Mouse (Mus musculus): ENCODE results near the gene Birc7. TPM values are rescaled to one million over a fixed set of nuclear protein-coding genes. Genes with fewer than 3 reads are reported as not detected.

The Birc7 gene
- polyA plus RNA-seq, 1 experiment from 2014 or later, result not detected

GRCm38 (mm10) chr2:180959605-180960004 lies 30.8 kb downstream of the Birc7 start:
- H3K9ac ChIP-seq, result no peak overlapping the region
- H3K27me3 ChIP-seq (replicated peaks), result no peaks in the 10 kb centered on the region; the same call in 1 of the 2 replicates
- H3K9me3 ChIP-seq, result no peaks in the 10 kb centered on the region
- 66% methylated on average over 7 of the region's 7 CpGs for WGBS
- H3K4me2 ChIP-seq (replicated peaks), result no peak overlapping the region
- H3K36me3 ChIP-seq, result no peaks in the 10 kb centered on the region
- H3K27ac ChIP-seq, result 0 out of 2 replicates have a peak overlapping the region, but pooled peaks have one; percentile 3
- no peak overlapping the region for H3K4me3 ChIP-seq (replicated peaks)
- peaks cover 19% of the 10 kb centered on the region for H3K4me1 ChIP-seq (replicated peaks)
- ATAC-seq, result no peak

GRCm38 (mm10) chr2:180960187-180960586 lies 31.4 kb downstream of the Birc7 start:
- Histone ChIP-seq H3K9ac (no peak overlapping the region), H3K27me3 (replicated peaks) (no peaks in the 10 kb centered on the region; the same call in 1 of the 2 replicates), H3K36me3 (no peaks in the 10 kb centered on the region), H3K27ac (no peak overlapping the region), H3K4me3 (replicated peaks) (no peak overlapping the region), H3K9me3 (no peaks in the 10 kb centered on the region), H3K4me2 (replicated peaks) (no peak overlapping the region), H3K4me1 (replicated peaks) (peaks cover 14% of the 10 kb centered on the region)
- ATAC-seq, result no peak
- WGBS, result 52% methylated on average over 3 of the region's 3 CpGs

GRCm38 (mm10) chr2:180962616-180963308 lies 33.9 kb downstream of the Birc7 start:
- H3K36me3 ChIP-seq, result no peaks in the 10 kb centered on the region
- no peaks in the 10 kb centered on the region for H3K9me3 ChIP-seq
- H3K9ac ChIP-seq, result no peak overlapping the region
- H3K27me3 ChIP-seq (replicated peaks), result no peaks in the 10 kb centered on the region
- H3K4me2 ChIP-seq (replicated peaks), result peak overlapping the region; percentile 24; the same call in 1 of the 2 replicates
- ATAC-seq, result peak; percentile 89
- peak overlapping the region; percentile 77 for H3K27ac ChIP-seq
- WGBS, result 57% methylated on average over 2 of the region's 2 CpGs
- peaks cover 18% of the 10 kb centered on the region for H3K4me1 ChIP-seq (replicated peaks)
- no peak overlapping the region for H3K4me3 ChIP-seq (replicated peaks)

- H3K27me3 ChIP-seq (replicated peaks), result no peaks in the 10 kb centered on the region
- H3K27ac ChIP-seq, result peak overlapping the region; percentile 77
- no peak overlapping the region for H3K4me3 ChIP-seq (replicated peaks)
- 4% methylated on average over 5 of the region's 5 CpGs for WGBS
- ATAC-seq, result no peak
- no peaks in the 10 kb centered on the region for H3K36me3 ChIP-seq
- H3K9me3 ChIP-seq, result no peaks in the 10 kb centered on the region
- no peak overlapping the region for H3K9ac ChIP-seq
- H3K4me2 ChIP-seq (replicated peaks), result no peak overlapping the region; the same call in 1 of the 2 replicates
- peaks cover 20% of the 10 kb centered on the region for H3K4me1 ChIP-seq (replicated peaks)
These were observed 35.1 kb downstream of the Birc7 start for GRCm38 (mm10) chr2:180963956-180964355.

- no peak for ATAC-seq
- Histone ChIP-seq H3K9me3 (no peaks in the 10 kb centered on the region), H3K27ac (peak overlapping the region; percentile 92)
These were observed 37.5 kb downstream of the Birc7 start for GRCm38 (mm10) chr2:180966092-180966882.

GRCm38 (mm10) chr2:180967010-180967763 lies 38.4 kb downstream of the Birc7 start, which contains the start of gene Arfgap1:
Arfgap1 (plus strand) TSS chr2:180967225.
- H3K4me1 ChIP-seq (replicated peaks), result peaks cover 20% of the 10 kb centered on the region
- H3K36me3 ChIP-seq, result peaks cover 16% of the 10 kb centered on the region
- no peaks in the 10 kb centered on the region for H3K27me3 ChIP-seq (replicated peaks)
- H3K9me3 ChIP-seq, result no peaks in the 10 kb centered on the region
- WGBS, result under 1% methylated on average over 57 of the region's 57 CpGs
- H3K9ac ChIP-seq, result peak within 1 kb of the TSS; percentile 96
- peak within 1 kb of the TSS; percentile 92 for H3K27ac ChIP-seq
- H3K4me3 ChIP-seq (replicated peaks), result peak within 1 kb of the TSS; percentile 86
- ATAC-seq, result peak; percentile 87
- H3K4me2 ChIP-seq (replicated peaks), result peak within 1 kb of the TSS; percentile 64

More at GRCm38 (mm10) chr2:180966092-180966882, 37.5 kb downstream of the Birc7 start:
- Histone ChIP-seq H3K27me3 (replicated peaks) (no peaks in the 10 kb centered on the region), H3K4me1 (replicated peaks) (peaks cover 24% of the 10 kb centered on the region), H3K4me2 (replicated peaks) (peak overlapping the region; percentile 64), H3K9ac (peak overlapping the region; percentile 96), H3K4me3 (replicated peaks) (peak overlapping the region; percentile 86), H3K36me3 (peaks cover 7% of the 10 kb centered on the region; the same call in 1 of the 2 replicates)
- WGBS, result 14% methylated on average over 14 of the region's 14 CpGs

GRCm38 (mm10) chr2:180981133-180981532 lies 52.3 kb downstream of the Birc7 start:
- Histone ChIP-seq H3K36me3 (peaks cover 41% of the 10 kb centered on the region), H3K27ac (no peak overlapping the region), H3K4me2 (replicated peaks) (no peak overlapping the region), H3K4me1 (replicated peaks) (no peaks in the 10 kb centered on the region), H3K27me3 (replicated peaks) (no peaks in the 10 kb centered on the region), H3K4me3 (replicated peaks) (no peak overlapping the region), H3K9me3 (no peaks in the 10 kb centered on the region), H3K9ac (no peak overlapping the region)
- 70% methylated on average over 6 of the region's 6 CpGs for WGBS
- ATAC-seq, result no peak

Other genes starting within 250 kb of the Birc7 start
- 22.8 and 23.2 TPM in 2 replicates for gene Dido1, start 219.0 kb upstream of the Birc7 start, polyA plus RNA-seq (2015; fragmentation: Nextera tagmentation; extraction: Ambion mirVana)
- gene Gid8, start 218.9 kb upstream of the Birc7 start, polyA plus RNA-seq (2015; fragmentation: Nextera tagmentation; extraction: Ambion mirVana), result 52.6 and 55.1 TPM in 2 replicates
- 2.3 and 4.6 TPM in 2 replicates for gene Slc17a9, start 203.8 kb upstream of the Birc7 start, polyA plus RNA-seq (2015; fragmentation: Nextera tagmentation; extraction: Ambion mirVana)
- not detected in 2 replicates for gene Bhlhe23, start 152.1 kb upstream of the Birc7 start, polyA plus RNA-seq (2015; fragmentation: Nextera tagmentation; extraction: Ambion mirVana)
- 46.9 and 49.3 TPM in 2 replicates for gene Ythdf1, start 8.1 kb upstream of the Birc7 start, polyA plus RNA-seq (2015; fragmentation: Nextera tagmentation; extraction: Ambion mirVana)
- gene Nkain4, start 25.7 kb downstream of the Birc7 start, polyA plus RNA-seq (2015; fragmentation: Nextera tagmentation; extraction: Ambion mirVana), result 37.4 and 41.1 TPM in 2 replicates
- gene Arfgap1, start 38.2 kb downstream of the Birc7 start, polyA plus RNA-seq (2015; fragmentation: Nextera tagmentation; extraction: Ambion mirVana), result 77.9 and 85.0 TPM in 2 replicates
- gene Col20a1, start 57.5 kb downstream of the Birc7 start, polyA plus RNA-seq (2015; fragmentation: Nextera tagmentation; extraction: Ambion mirVana), result 0.39 and 0.52 TPM in 2 replicates
- 1.1 and 1.2 TPM in 2 replicates for gene Chrna4, start 114.5 kb downstream of the Birc7 start, polyA plus RNA-seq (2015; fragmentation: Nextera tagmentation; extraction: Ambion mirVana)
- gene Kcnq2, start 206.3 kb downstream of the Birc7 start, polyA plus RNA-seq (2015; fragmentation: Nextera tagmentation; extraction: Ambion mirVana), result 1.3 and 1.5 TPM in 2 replicates
- gene Eef1a2, start 228.0 kb downstream of the Birc7 start, polyA plus RNA-seq (2015; fragmentation: Nextera tagmentation; extraction: Ambion mirVana), result 0.10 and 0.26 TPM in 2 replicates